Mouse (Mus musculus): ENCODE measurements around the gene Timm8b.
"Not testable (repeated sequence)": the region's sequence is repeated elsewhere in the genome, so short reads cannot be mapped to it uniquely, and the experiment has no call there.

Timm8b gene

DNA sequence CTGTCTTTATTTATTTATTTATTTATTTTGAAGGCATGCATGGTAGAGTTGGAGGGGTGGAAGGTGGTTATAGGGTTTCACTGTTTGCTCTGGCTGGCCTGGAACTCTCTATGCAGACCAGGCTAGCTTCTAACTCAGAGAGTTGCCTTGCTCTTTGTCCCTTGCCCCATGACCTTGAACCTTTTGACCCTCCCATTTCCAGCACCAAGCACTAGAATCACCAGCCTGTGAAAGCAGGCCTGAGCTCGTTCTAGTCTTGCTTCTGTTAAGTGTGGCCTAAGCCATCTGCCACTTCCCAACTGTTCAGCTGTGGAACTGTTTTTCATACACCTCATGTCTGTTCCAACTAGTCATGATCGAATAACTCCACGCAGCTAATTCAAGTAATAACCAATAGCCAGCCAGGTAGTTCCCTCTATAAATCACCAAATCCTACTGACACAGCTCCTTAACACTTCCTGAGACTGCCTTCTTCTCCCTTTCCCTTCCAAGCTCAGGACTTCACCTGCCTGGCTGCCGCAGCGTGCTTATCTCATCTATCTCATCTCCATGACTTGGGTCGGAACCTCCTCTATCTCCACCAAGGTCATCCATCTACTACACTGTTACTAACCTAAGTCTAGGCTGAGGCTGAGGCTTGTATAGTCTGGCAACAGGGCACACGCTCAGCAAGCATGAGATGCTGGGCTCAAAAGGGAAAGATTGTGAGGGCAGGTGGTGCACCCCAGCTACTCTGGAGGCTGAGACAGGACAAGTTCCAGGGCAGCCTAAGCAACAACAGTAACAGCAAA is 1.5 kb upstream of the Timm8b start:
- DNase-seq (ENCODE audit: low read depth in 2 of 2, low spot score in 2 of 2), result no peak

DNA sequence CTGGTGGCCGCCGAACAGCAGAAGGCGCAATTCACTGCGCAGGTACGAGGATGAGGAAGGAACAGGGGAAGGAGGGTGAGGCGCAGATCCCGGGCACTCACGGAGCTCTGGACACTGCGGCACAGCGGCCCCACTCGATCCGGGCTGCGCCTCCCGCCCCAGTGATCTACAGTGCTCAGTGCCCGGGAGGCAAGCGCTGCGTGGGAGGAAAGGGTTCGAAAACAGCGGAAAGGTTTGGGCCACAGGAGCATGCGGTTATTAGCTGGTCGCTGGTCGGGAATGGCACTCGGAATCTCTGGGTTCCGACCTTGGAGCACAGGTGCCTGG is 251 bp downstream of the Timm8b start:
- no peak for DNase-seq (ENCODE audit: low read depth in 2 of 2, low spot score in 2 of 2)

GRCm38 (mm10) chr9:50604338-50604737 is 628 bp downstream of the Timm8b start:
- DNase-seq (ENCODE audit: low read depth in 2 of 2, low spot score in 2 of 2), result no peak

DNA sequence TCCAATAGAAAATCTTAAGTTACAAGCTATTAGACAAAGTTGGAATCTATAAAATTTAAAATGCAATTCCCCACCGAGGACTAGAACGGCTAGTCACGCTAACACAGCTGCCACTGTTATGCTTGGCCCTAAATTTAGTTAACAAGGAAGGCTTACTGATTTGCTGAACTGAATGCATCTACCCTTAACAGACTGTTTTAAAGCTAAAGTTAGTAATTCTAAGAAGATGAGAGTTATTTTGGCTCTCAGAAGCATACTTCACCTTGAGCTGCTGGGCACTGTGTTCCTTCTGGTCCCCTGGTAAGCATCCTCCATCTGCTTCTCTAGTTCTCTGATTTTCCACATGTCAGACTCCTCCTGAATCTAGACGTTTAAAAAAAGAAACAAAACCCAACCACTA is 8.4 kb downstream of the Timm8b start:
- DNase-seq (ENCODE audit: low read depth in 2 of 2, low spot score in 2 of 2), result no peak

- no peak for DNase-seq (ENCODE audit: low read depth in 2 of 2, low spot score in 2 of 2)
Measured at GRCm38 (mm10) chr9:50616161-50616560, 12.5 kb downstream of the Timm8b start.

DNA sequence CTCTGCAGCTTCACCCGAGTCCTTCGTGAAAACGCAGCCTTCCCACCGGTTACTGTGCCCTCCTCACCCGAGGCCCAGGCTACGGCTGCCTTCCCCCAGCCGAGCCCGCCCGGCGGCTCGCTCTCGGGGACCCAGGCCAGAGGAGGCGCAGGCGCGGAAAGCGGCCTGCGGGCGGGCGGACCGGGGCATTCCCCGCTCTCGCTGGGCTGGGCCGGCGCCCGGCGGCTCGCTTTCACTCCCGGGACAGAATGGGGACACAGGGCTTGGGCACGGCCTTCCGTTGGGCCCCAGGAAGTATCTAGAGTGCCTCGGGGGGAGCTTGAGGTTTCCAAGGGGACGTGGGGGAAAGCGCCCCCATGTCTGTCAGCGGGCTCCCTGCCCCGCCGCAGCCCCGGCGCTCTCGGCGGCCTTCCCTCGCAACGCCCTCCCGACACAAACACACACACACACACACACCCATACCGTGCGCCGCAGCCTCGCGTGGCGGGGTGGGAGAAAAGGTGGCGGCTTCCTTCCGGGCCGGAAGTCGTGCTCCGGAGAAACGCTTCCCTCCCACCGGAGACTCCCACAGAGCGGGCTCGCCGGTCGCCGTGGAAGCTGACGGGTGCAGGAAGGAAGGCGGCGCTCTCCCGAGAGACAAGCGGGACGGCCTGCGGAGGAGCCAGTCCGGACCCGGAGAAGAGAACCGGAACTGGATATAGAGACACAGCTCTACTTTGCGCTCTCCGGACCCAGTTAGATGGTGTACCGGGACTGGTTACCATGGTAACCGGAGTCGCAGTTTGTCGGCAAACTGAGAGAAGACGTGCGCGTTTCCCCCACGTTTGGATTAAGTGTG is 13.3 kb downstream of the Timm8b start, which contains the start of the genes Pih1d2 and Nkapd1:
Pih1d2 (plus strand) TSS at position 556 of the 838 bp plus-strand sequence.
Nkapd1 (minus strand) TSS at position 699 of the 838 bp plus-strand sequence.
- peak; percentile 88 to 91 for DNase-seq (ENCODE audit: low read depth in 2 of 2, low spot score in 2 of 2)

DNA sequence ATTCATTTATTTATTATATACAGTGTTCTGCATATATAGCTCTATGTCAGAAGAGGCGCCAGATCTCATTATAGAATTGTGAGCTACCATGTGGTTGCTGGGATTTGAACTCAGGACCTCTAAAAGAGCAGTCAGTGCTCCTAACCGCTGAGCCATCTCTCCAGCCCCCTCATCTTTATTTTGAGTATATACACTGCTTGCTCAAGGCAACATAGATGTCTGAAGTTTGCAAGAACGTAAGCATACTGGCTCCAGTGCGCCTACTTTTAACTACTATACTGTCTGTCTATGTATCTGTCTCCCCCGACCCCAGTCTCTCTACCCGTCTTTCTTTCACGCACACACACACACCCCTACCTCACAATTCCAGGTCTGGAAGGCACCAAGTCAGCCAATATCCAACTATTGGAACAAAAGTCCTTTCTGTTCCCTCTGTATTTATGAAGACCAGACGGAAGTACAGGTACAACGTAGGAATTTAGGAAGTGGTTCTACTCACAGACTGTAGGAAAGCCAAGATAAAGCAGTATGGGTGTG is 14.2 kb downstream of the Timm8b start:
- no peak for DNase-seq (ENCODE audit: low read depth in 2 of 2, low spot score in 2 of 2)

GRCm38 (mm10) chr9:50630903-50631302 is 27.2 kb downstream of the Timm8b start:
- DNase-seq (ENCODE audit: low read depth in 2 of 2, low spot score in 2 of 2), result not testable (repeated sequence)

DNA sequence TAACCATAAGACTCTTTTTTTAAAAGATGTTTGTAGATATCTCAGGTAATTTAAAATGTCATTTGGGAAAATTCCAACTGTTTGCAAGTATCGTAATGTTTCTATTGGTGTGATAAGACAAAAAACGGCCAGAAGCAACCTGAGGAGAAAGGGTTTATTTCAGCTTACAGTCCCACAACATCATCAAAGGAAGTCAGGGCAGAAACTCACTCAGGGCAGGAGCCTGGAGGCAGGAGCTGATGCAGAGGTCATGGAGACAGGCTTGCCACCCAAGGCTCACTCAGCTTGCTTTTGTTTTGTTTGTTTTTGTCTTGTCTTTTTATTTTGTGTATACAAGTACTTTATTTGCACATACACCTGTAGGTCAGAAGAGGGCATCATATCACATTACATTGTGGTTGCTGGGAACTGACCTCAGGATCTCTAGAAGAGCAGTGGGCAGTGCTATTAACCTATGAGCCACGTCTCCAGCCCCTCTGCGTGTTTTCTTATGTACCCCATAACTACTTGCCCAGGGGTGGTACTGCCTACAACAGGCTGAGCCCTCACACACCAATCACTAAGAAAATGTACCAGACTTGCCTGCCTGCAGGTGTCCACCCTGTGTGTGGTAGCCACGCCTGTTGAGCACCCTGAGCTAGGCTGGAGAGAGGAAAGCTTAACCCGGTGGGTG is 28.4 kb downstream of the Timm8b start:
- no peak for DNase-seq (ENCODE audit: low read depth in 2 of 2, low spot score in 2 of 2)

GRCm38 (mm10) chr9:50633059-50633458 is 29.3 kb downstream of the Timm8b start:
- DNase-seq (ENCODE audit: low read depth in 2 of 2, low spot score in 2 of 2), result no peak

DNA sequence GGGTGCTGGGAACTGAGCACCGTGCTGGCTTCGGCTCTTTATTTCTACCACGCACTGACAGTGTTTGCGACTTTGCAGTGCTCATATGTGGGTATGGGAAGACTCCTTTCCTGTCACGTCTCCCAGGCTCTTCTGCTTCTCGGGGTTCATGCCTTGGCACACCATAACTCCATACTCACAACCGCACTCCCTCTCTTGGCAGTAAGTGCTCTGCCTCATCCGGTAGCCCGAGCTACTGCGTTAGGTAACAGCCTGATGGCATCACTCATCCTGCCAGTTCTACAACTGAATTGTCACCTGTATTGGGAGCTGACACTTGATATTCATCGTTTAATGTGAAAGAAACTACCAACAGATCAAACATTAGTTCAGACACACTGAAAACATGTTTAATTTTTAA is 30.6 kb downstream of the Timm8b start:
- DNase-seq (ENCODE audit: low read depth in 2 of 2, low spot score in 2 of 2), result no peak

DNA sequence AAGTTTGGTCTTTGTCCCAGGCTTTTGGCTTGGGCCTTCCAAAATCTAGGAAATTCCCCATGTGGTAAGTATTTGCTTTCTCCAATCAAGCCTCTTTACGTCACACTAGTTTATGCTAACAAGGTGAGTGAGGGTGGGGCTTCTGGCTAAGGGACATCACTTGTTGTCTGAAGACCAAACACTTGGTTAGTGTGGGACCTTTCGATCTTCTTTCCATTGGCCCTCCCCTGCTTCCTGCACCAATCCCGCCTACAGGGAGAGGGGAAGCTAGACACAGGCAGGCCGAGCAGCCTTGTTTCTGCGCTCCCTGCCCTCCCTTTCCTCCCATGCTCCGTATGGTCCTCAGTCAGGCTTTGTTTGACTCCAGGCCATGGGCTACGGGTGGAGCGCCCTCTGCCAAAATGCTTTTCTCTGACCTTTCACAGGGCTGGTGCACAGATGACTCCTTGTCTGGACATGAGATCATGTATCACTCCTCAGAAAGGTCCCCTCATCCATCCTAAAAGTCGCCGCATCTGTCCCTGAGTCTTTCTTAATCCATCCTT is 43.2 kb downstream of the Timm8b start:
- no peak for DNase-seq (ENCODE audit: low read depth in 2 of 2, low spot score in 2 of 2)

- no peak for DNase-seq (ENCODE audit: low read depth in 2 of 2, low spot score in 2 of 2)
Measured at GRCm38 (mm10) chr9:50650503-50650902, 46.8 kb downstream of the Timm8b start.
